Mouse (Mus musculus): Measurements from ENCODE around the gene Zc3hav1. TPM values are rescaled to one million over a fixed set of nuclear protein-coding genes. Genes with fewer than 3 reads are reported as not detected.

Gene Zc3hav1
- polyA plus RNA-seq, 1 experiment from 2014 or later = 24.6 TPM

GRCm38 (mm10) chr6:38284422-38284821, 70.0 kb downstream of the Zc3hav1 start:
- H3K4me3 ChIP-seq (replicated peaks) = no peak overlapping the region
- DNase-seq = no peak
- H3K9ac ChIP-seq = no peak overlapping the region
- 92% methylated on average over 19 of the region's 19 CpGs for WGBS (ENCODE audit: insufficient replicate concordance)
- H3K27ac ChIP-seq = no peak overlapping the region
- no peaks in the 10 kb centered on the region for H3K4me1 ChIP-seq (replicated peaks)
- ATAC-seq (ENCODE audit: low read depth) = no peak
- H3K4me2 ChIP-seq = no peak overlapping the region
- peaks cover 7% of the 10 kb centered on the region; the same call in 1 of the 2 replicates for H3K9me3 ChIP-seq (replicated peaks)
- no peaks in the 10 kb centered on the region for H3K27me3 ChIP-seq
- peaks cover 41% of the 10 kb centered on the region for H3K36me3 ChIP-seq

GRCm38 (mm10) chr6:38264466-38264865, 89.9 kb downstream of the Zc3hav1 start:
- WGBS (ENCODE audit: insufficient replicate concordance) = 50% methylated on average over 7 of the region's 7 CpGs
- H3K27me3 ChIP-seq = no peaks in the 10 kb centered on the region
- H3K4me2 ChIP-seq = no peak overlapping the region
- no peak overlapping the region for H3K27ac ChIP-seq
- ATAC-seq (ENCODE audit: low read depth) (no peak), DNase-seq (no peak)
- no peaks in the 10 kb centered on the region for H3K9me3 ChIP-seq (replicated peaks)
- H3K4me3 ChIP-seq (replicated peaks) = no peak overlapping the region
- no peaks in the 10 kb centered on the region for H3K4me1 ChIP-seq (replicated peaks)
- H3K36me3 ChIP-seq = no peaks in the 10 kb centered on the region
- no peak overlapping the region for H3K9ac ChIP-seq

- H3K4me1 ChIP-seq (replicated peaks) = no peaks in the 10 kb centered on the region
- H3K4me2 ChIP-seq = no peak overlapping the region
- DNase-seq (no peak), ATAC-seq (ENCODE audit: low read depth) (no peak)
- 55% methylated on average over 5 of the region's 5 CpGs for WGBS (ENCODE audit: insufficient replicate concordance)
- H3K27ac ChIP-seq = no peak overlapping the region
- H3K27me3 ChIP-seq = no peaks in the 10 kb centered on the region
- H3K9me3 ChIP-seq (replicated peaks) = no peaks in the 10 kb centered on the region
- no peak overlapping the region for H3K9ac ChIP-seq
- no peaks in the 10 kb centered on the region for H3K36me3 ChIP-seq
- H3K4me3 ChIP-seq (replicated peaks) = no peak overlapping the region
These were observed 90.8 kb downstream of the Zc3hav1 start for GRCm38 (mm10) chr6:38263393-38264159.

- DNase-seq (no peak), ATAC-seq (ENCODE audit: low read depth) (no peak)
- no peak overlapping the region for H3K4me3 ChIP-seq (replicated peaks)
- no peak overlapping the region for H3K27ac ChIP-seq
- H3K4me1 ChIP-seq (replicated peaks) = no peaks in the 10 kb centered on the region
- WGBS (ENCODE audit: insufficient replicate concordance) = 58% methylated on average over 4 of the region's 4 CpGs
- H3K27me3 ChIP-seq = no peaks in the 10 kb centered on the region
- no peak overlapping the region for H3K4me2 ChIP-seq
- H3K9me3 ChIP-seq (replicated peaks) = no peaks in the 10 kb centered on the region
- H3K9ac ChIP-seq = no peak overlapping the region
- no peaks in the 10 kb centered on the region for H3K36me3 ChIP-seq
These were observed 92.5 kb downstream of the Zc3hav1 start for GRCm38 (mm10) chr6:38261877-38262276.

GRCm38 (mm10) chr6:38257506-38257905, 96.9 kb downstream of the Zc3hav1 start:
- Histone ChIP-seq H3K4me1 (replicated peaks) (peaks cover 17% of the 10 kb centered on the region), H3K27me3 (peaks cover 33% of the 10 kb centered on the region), H3K4me3 (replicated peaks) (no peak overlapping the region), H3K36me3 (no peaks in the 10 kb centered on the region), H3K27ac (no peak overlapping the region), H3K4me2 (no peak overlapping the region), H3K9ac (no peak overlapping the region), H3K9me3 (replicated peaks) (no peaks in the 10 kb centered on the region)
- 76% methylated on average over 8 of the region's 8 CpGs for WGBS (ENCODE audit: insufficient replicate concordance)
- DNase-seq (no peak), ATAC-seq (ENCODE audit: low read depth) (no peak)

GRCm38 (mm10) chr6:38256793-38257192, 97.6 kb downstream of the Zc3hav1 start:
- no peak overlapping the region for H3K9ac ChIP-seq
- no peak for DNase-seq
- H3K9me3 ChIP-seq (replicated peaks) = no peaks in the 10 kb centered on the region
- 26% methylated on average over 4 of the region's 4 CpGs for WGBS (ENCODE audit: insufficient replicate concordance)
- H3K4me2 ChIP-seq = no peak overlapping the region
- peaks cover 17% of the 10 kb centered on the region for H3K4me1 ChIP-seq (replicated peaks)
- H3K36me3 ChIP-seq = no peaks in the 10 kb centered on the region
- ATAC-seq (ENCODE audit: low read depth) = no peak
- H3K27ac ChIP-seq = no peak overlapping the region
- peaks cover 40% of the 10 kb centered on the region for H3K27me3 ChIP-seq
- no peak overlapping the region for H3K4me3 ChIP-seq (replicated peaks)

GRCm38 (mm10) chr6:38255794-38256193, 98.6 kb downstream of the Zc3hav1 start:
- Histone ChIP-seq H3K4me3 (replicated peaks) (no peak overlapping the region), H3K9ac (no peak overlapping the region), H3K27me3 (peaks cover 45% of the 10 kb centered on the region), H3K36me3 (no peaks in the 10 kb centered on the region), H3K4me2 (no peak overlapping the region), H3K4me1 (replicated peaks) (peaks cover 17% of the 10 kb centered on the region), H3K9me3 (replicated peaks) (no peaks in the 10 kb centered on the region), H3K27ac (no peak overlapping the region)
- ATAC-seq (ENCODE audit: low read depth) (no peak), DNase-seq (no peak)
- 62% methylated on average over 2 of the region's 2 CpGs for WGBS (ENCODE audit: insufficient replicate concordance)

Other genes starting within 250 kb of the Zc3hav1 start
- gene Tmem213, start 245.3 kb downstream of the Zc3hav1 start, polyA plus RNA-seq (2015; fragmentation: Nextera tagmentation; extraction: Ambion mirVana) = not detected in 2 replicates
- gene Atp6v0a4, start 230.0 kb downstream of the Zc3hav1 start, polyA plus RNA-seq (2015; fragmentation: Nextera tagmentation; extraction: Ambion mirVana) = 0.12 and 0.16 TPM in 2 replicates
- 0.28 and 0.31 TPM in 2 replicates for gene D630045J12Rik, start 100.6 kb downstream of the Zc3hav1 start, polyA plus RNA-seq (2015; fragmentation: Nextera tagmentation; extraction: Ambion mirVana)
- 1.6 and 2.1 TPM in 2 replicates for gene Zc3hav1l, start 55.3 kb downstream of the Zc3hav1 start, polyA plus RNA-seq (2015; fragmentation: Nextera tagmentation; extraction: Ambion mirVana)
- 0.70 and 0.74 TPM in 2 replicates for gene Ttc26, start 26.9 kb upstream of the Zc3hav1 start, polyA plus RNA-seq (2015; fragmentation: Nextera tagmentation; extraction: Ambion mirVana)
- gene Ubn2, start 79.3 kb upstream of the Zc3hav1 start, polyA plus RNA-seq (2015; fragmentation: Nextera tagmentation; extraction: Ambion mirVana) = 4.4 and 4.9 TPM in 2 replicates
- 97.6 and 100 TPM in 2 replicates for gene Fmc1, start 178.9 kb upstream of the Zc3hav1 start, polyA plus RNA-seq (2015; fragmentation: Nextera tagmentation; extraction: Ambion mirVana)
- gene Luc7l2, start 196.7 kb upstream of the Zc3hav1 start, polyA plus RNA-seq (2015; fragmentation: Nextera tagmentation; extraction: Ambion mirVana) = 17.8 and 18.5 TPM in 2 replicates